Mouse (Mus musculus): ENCODE measurements around the gene Cwc15. TPM values are rescaled to one million over a fixed set of nuclear protein-coding genes. Genes with fewer than 3 reads are reported as not detected.

Gene Cwc15
- polyA plus RNA-seq, 1 experiment from 2014 or later, result 185 TPM

GRCm38 (mm10) chr9:14521695-14522094 is 21.3 kb downstream of the Cwc15 start:
- H3K4me3 ChIP-seq, result no peak overlapping the region
- no peaks in the 10 kb centered on the region for H3K27me3 ChIP-seq
- H3K4me1 ChIP-seq, result no peaks in the 10 kb centered on the region
- no peak for ATAC-seq (ENCODE audit: low FRiP score, low read depth)
- H3K36me3 ChIP-seq, result no peaks in the 10 kb centered on the region
- no peak overlapping the region for H3K9ac ChIP-seq (replicated peaks)
- no peaks in the 10 kb centered on the region for H3K9me3 ChIP-seq
- no peak overlapping the region for H3K4me2 ChIP-seq (replicated peaks)
- no peak overlapping the region for H3K27ac ChIP-seq (replicated peaks)
- 40% methylated on average over 2 of the region's 2 CpGs for WGBS

- WGBS, result 14% methylated on average over 4 of the region's 4 CpGs
- ATAC-seq (ENCODE audit: low FRiP score, low read depth), result peak; percentile 72; the same call in 1 of the 2 replicates
These were observed 23.1 kb downstream of the Cwc15 start for GRCm38 (mm10) chr9:14523408-14524043.

GRCm38 (mm10) chr9:14530004-14530403 is 29.6 kb downstream of the Cwc15 start:
- H3K27ac ChIP-seq (replicated peaks), result no peak overlapping the region
- no peak overlapping the region for H3K9ac ChIP-seq (replicated peaks)
- no peak overlapping the region for H3K4me3 ChIP-seq
- H3K9me3 ChIP-seq, result no peaks in the 10 kb centered on the region
- no peak for ATAC-seq (ENCODE audit: low FRiP score, low read depth)
- peaks cover 7% of the 10 kb centered on the region; the same call in 1 of the 2 replicates for H3K4me1 ChIP-seq
- H3K27me3 ChIP-seq, result no peaks in the 10 kb centered on the region
- H3K36me3 ChIP-seq, result no peaks in the 10 kb centered on the region
- WGBS, result 78% methylated on average over 5 of the region's 5 CpGs
- H3K4me2 ChIP-seq (replicated peaks), result no peak overlapping the region

More at GRCm38 (mm10) chr9:14523408-14524043, 23.1 kb downstream of the Cwc15 start:
- H3K9me3 ChIP-seq, result no peaks in the 10 kb centered on the region
- no peak overlapping the region for H3K4me2 ChIP-seq (replicated peaks)
- no peaks in the 10 kb centered on the region for H3K36me3 ChIP-seq
- no peaks in the 10 kb centered on the region for H3K4me1 ChIP-seq
- H3K27me3 ChIP-seq, result no peaks in the 10 kb centered on the region
- no peak overlapping the region for H3K4me3 ChIP-seq
- no peak overlapping the region for H3K27ac ChIP-seq (replicated peaks)
- H3K9ac ChIP-seq (replicated peaks), result no peak overlapping the region

GRCm38 (mm10) chr9:14532283-14532682 is 31.9 kb downstream of the Cwc15 start:
- Histone ChIP-seq H3K4me1 (peaks cover 7% of the 10 kb centered on the region; the same call in 1 of the 2 replicates), H3K27me3 (no peaks in the 10 kb centered on the region), H3K4me3 (no peak overlapping the region), H3K4me2 (replicated peaks) (no peak overlapping the region), H3K36me3 (no peaks in the 10 kb centered on the region), H3K27ac (replicated peaks) (0 out of 2 replicates have a peak overlapping the region, but pooled peaks have one; percentile 7), H3K9ac (replicated peaks) (no peak overlapping the region), H3K9me3 (no peaks in the 10 kb centered on the region)
- peak; percentile 75 for ATAC-seq (ENCODE audit: low FRiP score, low read depth)
- 20% methylated on average over 3 of the region's 3 CpGs for WGBS

GRCm38 (mm10) chr9:14533659-14534058 is 33.2 kb downstream of the Cwc15 start:
- Histone ChIP-seq H3K4me1 (peaks cover 7% of the 10 kb centered on the region; the same call in 1 of the 2 replicates), H3K4me3 (no peak overlapping the region), H3K27ac (replicated peaks) (no peak overlapping the region), H3K4me2 (replicated peaks) (no peak overlapping the region), H3K9ac (replicated peaks) (no peak overlapping the region), H3K27me3 (no peaks in the 10 kb centered on the region), H3K9me3 (no peaks in the 10 kb centered on the region), H3K36me3 (no peaks in the 10 kb centered on the region)
- whole genome bisulfite sequencing, result 93% methylated on average over 2 of the region's 2 CpGs
- no peak for ATAC-seq (ENCODE audit: low FRiP score, low read depth)

GRCm38 (mm10) chr9:14534833-14535456 is 34.5 kb downstream of the Cwc15 start:
- WGBS, result 86% methylated on average over 9 of the region's 9 CpGs

GRCm38 (mm10) chr9:14544034-14544757 is 43.8 kb downstream of the Cwc15 start:
- Histone ChIP-seq H3K36me3 (peaks cover 86% of the 10 kb centered on the region), H3K9me3 (no peaks in the 10 kb centered on the region), H3K4me1 (no peaks in the 10 kb centered on the region), H3K4me2 (replicated peaks) (no peak overlapping the region), H3K9ac (replicated peaks) (no peak overlapping the region), H3K27me3 (no peaks in the 10 kb centered on the region), H3K4me3 (no peak overlapping the region), H3K27ac (replicated peaks) (no peak overlapping the region)
- no peak for ATAC-seq (ENCODE audit: low FRiP score, low read depth)
- WGBS, result 73% methylated on average over 9 of the region's 9 CpGs

More at GRCm38 (mm10) chr9:14534833-14535456, 34.5 kb downstream of the Cwc15 start:
- peaks cover 9% of the 10 kb centered on the region; the same call in 1 of the 2 replicates for H3K36me3 ChIP-seq
- peaks cover 7% of the 10 kb centered on the region; the same call in 1 of the 2 replicates for H3K4me1 ChIP-seq
- H3K9me3 ChIP-seq, result no peaks in the 10 kb centered on the region
- H3K4me3 ChIP-seq, result no peak overlapping the region
- no peak overlapping the region for H3K9ac ChIP-seq (replicated peaks)
- no peaks in the 10 kb centered on the region for H3K27me3 ChIP-seq
- ATAC-seq (ENCODE audit: low FRiP score, low read depth), result no peak
- H3K27ac ChIP-seq (replicated peaks), result no peak overlapping the region
- H3K4me2 ChIP-seq (replicated peaks), result no peak overlapping the region

- 88% methylated on average over 12 of the region's 12 CpGs for WGBS
- Histone ChIP-seq H3K27me3 (no peaks in the 10 kb centered on the region), H3K27ac (replicated peaks) (no peak overlapping the region), H3K36me3 (peaks cover 87% of the 10 kb centered on the region), H3K4me1 (no peaks in the 10 kb centered on the region), H3K9me3 (no peaks in the 10 kb centered on the region), H3K4me2 (replicated peaks) (no peak overlapping the region), H3K9ac (replicated peaks) (no peak overlapping the region), H3K4me3 (no peak overlapping the region)
- ATAC-seq (ENCODE audit: low FRiP score, low read depth), result no peak
These were observed 47.4 kb downstream of the Cwc15 start for GRCm38 (mm10) chr9:14547584-14548365.

GRCm38 (mm10) chr9:14548366-14548761 is 47.9 kb downstream of the Cwc15 start:
- no peak overlapping the region for H3K9ac ChIP-seq (replicated peaks)
- no peak overlapping the region for H3K27ac ChIP-seq (replicated peaks)
- H3K9me3 ChIP-seq, result no peaks in the 10 kb centered on the region
- no peaks in the 10 kb centered on the region for H3K4me1 ChIP-seq
- WGBS, result 88% methylated on average over 11 of the region's 11 CpGs
- no peak overlapping the region for H3K4me3 ChIP-seq
- no peak for ATAC-seq (ENCODE audit: low FRiP score, low read depth)
- H3K36me3 ChIP-seq, result peaks cover 83% of the 10 kb centered on the region
- no peaks in the 10 kb centered on the region for H3K27me3 ChIP-seq
- H3K4me2 ChIP-seq (replicated peaks), result no peak overlapping the region

GRCm38 (mm10) chr9:14558332-14558731 is 57.9 kb downstream of the Cwc15 start:
- Histone ChIP-seq H3K9ac (replicated peaks) (no peak overlapping the region), H3K4me3 (no peak overlapping the region), H3K9me3 (no peaks in the 10 kb centered on the region), H3K27me3 (no peaks in the 10 kb centered on the region), H3K4me2 (replicated peaks) (no peak overlapping the region), H3K36me3 (peaks cover 83% of the 10 kb centered on the region), H3K27ac (replicated peaks) (no peak overlapping the region), H3K4me1 (no peaks in the 10 kb centered on the region)
- no peak for ATAC-seq (ENCODE audit: low FRiP score, low read depth)
- WGBS, result 91% methylated on average over 10 of the region's 10 CpGs

- Histone ChIP-seq H3K36me3 (peaks cover 84% of the 10 kb centered on the region), H3K9ac (replicated peaks) (no peak overlapping the region), H3K9me3 (no peaks in the 10 kb centered on the region), H3K27ac (replicated peaks) (no peak overlapping the region), H3K27me3 (no peaks in the 10 kb centered on the region), H3K4me3 (no peak overlapping the region), H3K4me2 (replicated peaks) (no peak overlapping the region), H3K4me1 (no peaks in the 10 kb centered on the region)
- WGBS, result 88% methylated on average over 10 of the region's 10 CpGs
- no peak for ATAC-seq (ENCODE audit: low FRiP score, low read depth)
These were observed 59.0 kb downstream of the Cwc15 start for GRCm38 (mm10) chr9:14559430-14559829.

All from midbrain, embryonic 12.5 days (tissue).